Mouse (Mus musculus): ENCODE measurements at regions not wholly inside any gene's neighbourhood (a gene's known extent, or its start where the extent isn't known, plus 50 kb on each side); places are given as distances from the start of the nearest gene placed in this dataset.

DNA sequence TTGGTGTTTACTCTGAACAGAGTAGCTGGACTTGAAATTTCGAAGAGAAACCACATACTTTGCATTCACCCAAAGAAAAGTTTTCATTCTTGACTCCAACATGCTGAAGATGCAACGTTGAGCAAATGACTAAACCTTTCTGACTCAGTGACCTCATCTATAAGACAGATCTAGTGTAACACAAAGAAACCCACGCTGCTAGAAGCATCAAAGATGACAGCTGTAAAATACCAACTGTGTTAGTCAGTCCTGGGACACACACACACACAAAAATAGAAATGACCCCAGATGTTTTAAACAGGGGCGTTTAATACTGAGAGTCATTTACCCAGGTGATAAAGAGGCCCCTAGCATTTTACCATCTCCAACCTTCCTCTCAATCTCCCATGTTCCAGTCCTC, 307.7 kb downstream of the Dhx15 start:
- Histone ChIP-seq H3K27ac (ENCODE audit: low read length) (no peak overlapping the region), H3K9ac (ENCODE audit: low read length) (no peak overlapping the region), H3K4me3 (replicated peaks; ENCODE audit: low read length) (no peak overlapping the region), H3K36me3 (ENCODE audit: control insufficient read depth, insufficient read depth, low read length) (no peaks in the 10 kb centered on the region), H3K4me2 (ENCODE audit: low read depth, low read length) (no peak overlapping the region), H3K9me3 (replicated peaks; ENCODE audit: control insufficient read depth, low read length) (no peaks in the 10 kb centered on the region), H3K4me1 (ENCODE audit: control insufficient read depth, insufficient read depth, low read length) (no peaks in the 10 kb centered on the region), H3K27me3 (ENCODE audit: control insufficient read depth, insufficient read depth, low read length) (no peaks in the 10 kb centered on the region)
- ATAC-seq (ENCODE audit: insufficient read depth, low FRiP score), result no peak
- WGBS, result 61% methylated on average over 4 of the region's 4 CpGs

DNA sequence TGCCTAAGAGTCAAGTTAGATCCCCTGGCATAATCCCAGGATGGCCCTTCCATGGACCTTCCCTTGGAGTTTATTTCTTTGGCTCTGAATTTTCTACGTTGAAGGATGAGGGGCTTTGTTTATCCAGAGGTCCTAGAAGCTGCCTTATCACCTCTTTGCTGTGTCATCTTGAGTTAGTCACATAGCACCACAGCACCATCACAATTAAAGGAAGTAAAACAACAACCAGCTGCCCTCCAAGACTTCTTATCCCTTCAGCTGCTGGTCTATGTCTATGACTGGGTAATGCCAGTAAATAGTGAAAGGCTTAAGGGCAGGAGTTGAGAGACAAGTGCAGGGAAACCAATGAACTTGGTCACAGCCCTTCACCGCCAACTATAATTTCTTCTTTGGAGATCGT, 308.1 kb downstream of the Dhx15 start:
- no peaks in the 10 kb centered on the region for H3K36me3 ChIP-seq (ENCODE audit: control insufficient read depth, insufficient read depth, low read length)
- no peaks in the 10 kb centered on the region for H3K9me3 ChIP-seq (replicated peaks; ENCODE audit: control insufficient read depth, low read length)
- no peak for ATAC-seq (ENCODE audit: insufficient read depth, low FRiP score)
- no peak overlapping the region for H3K9ac ChIP-seq (ENCODE audit: low read length)
- no peak overlapping the region for H3K4me2 ChIP-seq (ENCODE audit: low read depth, low read length)
- no peak overlapping the region for H3K27ac ChIP-seq (ENCODE audit: low read length)
- no peak overlapping the region for H3K4me3 ChIP-seq (replicated peaks; ENCODE audit: low read length)
- H3K4me1 ChIP-seq (ENCODE audit: control insufficient read depth, insufficient read depth, low read length), result no peaks in the 10 kb centered on the region
- H3K27me3 ChIP-seq (ENCODE audit: control insufficient read depth, insufficient read depth, low read length), result no peaks in the 10 kb centered on the region
- 67% methylated on average over 3 of the region's 3 CpGs for WGBS

DNA sequence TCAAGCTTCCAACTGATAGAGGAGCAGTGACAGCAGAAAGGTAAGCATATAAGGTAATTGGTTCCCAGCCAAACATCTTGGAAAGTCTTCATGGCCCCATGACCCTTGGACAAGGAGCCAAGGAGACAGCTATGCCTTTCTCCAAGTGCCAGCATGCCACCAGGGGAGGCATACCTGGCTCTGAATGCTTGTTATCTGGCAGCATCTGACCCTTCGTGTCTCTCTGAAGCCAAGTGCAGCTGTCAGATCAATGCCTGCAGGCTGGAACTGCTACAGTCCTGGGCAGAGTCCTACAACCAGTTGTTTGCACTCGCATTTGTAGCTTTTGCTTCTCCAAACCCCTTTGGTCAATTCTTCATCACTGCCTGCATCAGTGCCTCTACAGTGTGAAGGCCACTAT, 309.3 kb upstream of the Ppargc1a start:
- no peak for ATAC-seq (ENCODE audit: insufficient read depth, low FRiP score)
- 83% methylated on average over 2 of the region's 2 CpGs for WGBS
- no peaks in the 10 kb centered on the region for H3K36me3 ChIP-seq (ENCODE audit: control insufficient read depth, insufficient read depth, low read length)
- H3K9ac ChIP-seq (ENCODE audit: low read length), result no peak overlapping the region
- no peaks in the 10 kb centered on the region; the same call in 1 of the 2 replicates for H3K4me1 ChIP-seq (ENCODE audit: control insufficient read depth, insufficient read depth, low read length)
- no peaks in the 10 kb centered on the region for H3K27me3 ChIP-seq (ENCODE audit: control insufficient read depth, insufficient read depth, low read length)
- no peak overlapping the region for H3K27ac ChIP-seq (ENCODE audit: low read length)
- H3K4me2 ChIP-seq (ENCODE audit: low read depth, low read length), result no peak overlapping the region
- no peaks in the 10 kb centered on the region for H3K9me3 ChIP-seq (replicated peaks; ENCODE audit: control insufficient read depth, low read length)
- no peak overlapping the region for H3K4me3 ChIP-seq (replicated peaks; ENCODE audit: low read length)

DNA sequence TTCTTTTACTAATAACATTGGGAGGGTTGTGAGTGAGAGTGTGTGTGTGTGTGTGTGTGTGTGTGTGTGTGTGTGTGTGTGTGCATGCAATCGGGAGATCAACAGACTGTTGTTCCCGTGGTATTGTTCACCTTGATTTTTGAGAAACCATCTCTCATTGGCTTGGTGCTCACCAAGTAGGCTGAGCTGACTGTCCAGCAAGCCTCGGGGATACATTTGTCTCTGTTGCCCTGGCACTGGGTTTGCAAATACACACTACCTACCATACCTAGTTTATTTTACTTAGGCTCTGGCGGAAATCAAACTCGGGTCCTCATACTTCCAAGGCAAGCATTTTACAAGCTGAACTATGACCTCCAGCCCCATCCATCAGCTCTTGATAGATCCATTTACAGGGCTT, 306.0 kb upstream of the Ppargc1a start:
- no peak for ATAC-seq (ENCODE audit: insufficient read depth, low FRiP score)

DNA sequence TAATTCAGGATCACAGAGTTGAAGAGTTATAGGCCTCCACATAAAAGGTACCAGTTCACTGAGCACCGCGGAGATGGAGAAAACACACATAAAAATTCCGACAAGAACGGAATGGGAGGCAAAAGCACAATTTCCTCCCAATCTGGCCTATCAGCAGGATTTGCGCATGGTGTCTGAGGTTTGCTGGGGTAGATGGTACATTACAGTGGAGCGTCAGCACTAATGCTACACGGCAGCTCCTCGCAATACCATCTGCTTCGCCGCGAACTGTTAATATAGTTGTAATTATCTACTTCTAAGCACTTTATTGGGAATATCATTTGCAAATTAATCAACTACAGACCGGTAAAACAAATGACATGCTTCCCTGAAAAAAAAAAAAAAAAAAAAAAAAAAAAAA, 304.2 kb upstream of the Ppargc1a start:
- 95% methylated on average over 12 of the region's 12 CpGs for WGBS
- Histone ChIP-seq H3K4me1 (ENCODE audit: control insufficient read depth, insufficient read depth, low read length) (peaks cover 4% of the 10 kb centered on the region; the same call in 1 of the 2 replicates), H3K27ac (ENCODE audit: low read length) (no peak overlapping the region), H3K36me3 (ENCODE audit: control insufficient read depth, insufficient read depth, low read length) (no peaks in the 10 kb centered on the region), H3K9ac (ENCODE audit: low read length) (no peak overlapping the region), H3K4me2 (ENCODE audit: low read depth, low read length) (no peak overlapping the region), H3K4me3 (replicated peaks; ENCODE audit: low read length) (no peak overlapping the region), H3K9me3 (replicated peaks; ENCODE audit: control insufficient read depth, low read length) (no peaks in the 10 kb centered on the region), H3K27me3 (ENCODE audit: control insufficient read depth, insufficient read depth, low read length) (no peaks in the 10 kb centered on the region)
- ATAC-seq (ENCODE audit: insufficient read depth, low FRiP score), result no peak

More for the DNA sequence above, 306.0 kb upstream of the Ppargc1a start:
- Histone ChIP-seq H3K4me3 (replicated peaks; ENCODE audit: low read length) (no peak overlapping the region), H3K9ac (ENCODE audit: low read length) (no peak overlapping the region), H3K27me3 (ENCODE audit: control insufficient read depth, insufficient read depth, low read length) (no peaks in the 10 kb centered on the region), H3K4me1 (ENCODE audit: control insufficient read depth, insufficient read depth, low read length) (no peaks in the 10 kb centered on the region; the same call in 1 of the 2 replicates), H3K4me2 (ENCODE audit: low read depth, low read length) (no peak overlapping the region), H3K9me3 (replicated peaks; ENCODE audit: control insufficient read depth, low read length) (no peaks in the 10 kb centered on the region), H3K36me3 (ENCODE audit: control insufficient read depth, insufficient read depth, low read length) (no peaks in the 10 kb centered on the region), H3K27ac (ENCODE audit: low read length) (no peak overlapping the region)
- WGBS, result 62% methylated on average over 5 of the region's 5 CpGs

DNA sequence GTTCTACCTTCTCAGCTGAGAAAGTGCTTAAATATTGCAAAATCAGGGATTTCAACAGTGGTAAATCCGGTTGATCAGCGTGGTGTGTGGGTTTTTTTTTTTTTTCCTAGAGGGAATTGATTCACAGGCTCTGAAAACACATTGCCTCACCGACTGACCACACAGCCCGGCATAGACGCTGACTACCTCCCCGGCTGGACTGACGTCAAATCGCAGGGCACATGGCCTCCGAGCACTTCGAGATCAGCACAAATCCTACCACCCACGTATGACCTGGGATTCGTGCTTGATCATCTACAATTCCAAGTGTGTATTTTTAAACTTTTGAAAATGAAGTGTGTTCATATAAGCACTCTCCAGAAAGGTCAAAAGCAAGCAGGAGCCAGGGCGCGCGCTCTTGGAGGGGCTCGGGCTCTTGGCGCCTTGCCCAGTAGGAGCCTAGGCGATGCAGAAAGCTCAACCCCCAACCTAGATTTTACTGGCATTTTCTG, 300.7 kb upstream of the Ppargc1a start:
- no peak overlapping the region for H3K27ac ChIP-seq (ENCODE audit: low read length)
- peak overlapping the region; percentile 38 for H3K4me2 ChIP-seq (ENCODE audit: low read depth, low read length)
- H3K36me3 ChIP-seq (ENCODE audit: control insufficient read depth, insufficient read depth, low read length), result no peaks in the 10 kb centered on the region
- 0 out of 2 replicates have a peak, but pooled peaks cover 4% of the 10 kb centered on the region for H3K4me1 ChIP-seq (ENCODE audit: control insufficient read depth, insufficient read depth, low read length)
- no peak for ATAC-seq (ENCODE audit: insufficient read depth, low FRiP score)
- H3K9ac ChIP-seq (ENCODE audit: low read length), result no peak overlapping the region
- H3K4me3 ChIP-seq (replicated peaks; ENCODE audit: low read length), result 0 out of 2 replicates have a peak overlapping the region, but pooled peaks have one; percentile 9
- H3K9me3 ChIP-seq (replicated peaks; ENCODE audit: control insufficient read depth, low read length), result no peaks in the 10 kb centered on the region
- 51% methylated on average over 18 of the region's 18 CpGs for WGBS
- no peaks in the 10 kb centered on the region for H3K27me3 ChIP-seq (ENCODE audit: control insufficient read depth, insufficient read depth, low read length)

DNA sequence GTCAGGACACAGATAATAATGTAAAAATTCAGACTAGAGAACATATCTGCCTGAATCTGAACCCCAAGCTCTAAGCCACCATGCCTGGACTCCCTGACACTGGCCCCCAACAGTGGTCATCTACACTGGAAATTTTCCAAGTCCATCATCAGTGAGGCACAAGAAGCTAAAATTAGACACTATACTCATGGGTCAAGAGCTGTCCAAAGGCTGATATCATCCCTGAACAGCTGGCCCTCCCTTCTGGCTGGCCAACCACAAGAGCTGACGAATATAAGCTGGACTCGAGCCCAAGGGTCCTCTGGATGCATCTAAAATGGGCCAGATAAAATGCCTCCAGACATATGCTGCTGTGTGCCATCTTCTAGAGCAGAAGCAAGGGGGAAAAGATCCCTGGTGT, 298.5 kb upstream of the Ppargc1a start:
- Histone ChIP-seq H3K36me3 (ENCODE audit: control insufficient read depth, insufficient read depth, low read length) (no peaks in the 10 kb centered on the region), H3K9me3 (replicated peaks; ENCODE audit: control insufficient read depth, low read length) (no peaks in the 10 kb centered on the region), H3K27ac (ENCODE audit: low read length) (no peak overlapping the region), H3K4me3 (replicated peaks; ENCODE audit: low read length) (no peak overlapping the region), H3K27me3 (ENCODE audit: control insufficient read depth, insufficient read depth, low read length) (no peaks in the 10 kb centered on the region), H3K4me2 (ENCODE audit: low read depth, low read length) (no peak overlapping the region), H3K9ac (ENCODE audit: low read length) (no peak overlapping the region), H3K4me1 (ENCODE audit: control insufficient read depth, insufficient read depth, low read length) (0 out of 2 replicates have a peak, but pooled peaks cover 4% of the 10 kb centered on the region)
- 53% methylated on average over 2 of the region's 2 CpGs for WGBS
- no peak for ATAC-seq (ENCODE audit: insufficient read depth, low FRiP score)

DNA sequence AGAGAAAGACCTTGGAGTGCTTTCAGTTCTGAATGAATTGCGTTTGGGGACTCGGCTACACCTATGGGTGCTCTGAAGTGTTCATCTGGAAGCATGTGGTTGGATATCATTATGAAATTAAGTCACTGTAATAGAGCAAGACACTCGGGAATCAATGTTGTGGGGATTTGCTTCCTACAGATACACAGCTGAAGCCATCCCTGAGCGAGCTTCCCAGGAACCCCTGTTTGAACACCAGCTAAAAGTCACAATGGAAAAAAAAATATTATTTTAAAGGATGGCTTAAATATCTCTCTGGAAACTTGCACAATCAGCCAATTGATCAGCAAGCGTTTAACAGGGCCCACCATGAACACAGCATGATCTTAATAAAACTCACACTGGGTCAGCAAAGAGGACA, 293.0 kb upstream of the Ppargc1a start:
- H3K4me3 ChIP-seq (replicated peaks; ENCODE audit: low read length), result no peak overlapping the region
- H3K4me2 ChIP-seq (ENCODE audit: low read depth, low read length), result no peak overlapping the region
- no peak overlapping the region for H3K9ac ChIP-seq (ENCODE audit: low read length)
- H3K9me3 ChIP-seq (replicated peaks; ENCODE audit: control insufficient read depth, low read length), result no peaks in the 10 kb centered on the region
- H3K27ac ChIP-seq (ENCODE audit: low read length), result no peak overlapping the region
- no peaks in the 10 kb centered on the region for H3K36me3 ChIP-seq (ENCODE audit: control insufficient read depth, insufficient read depth, low read length)
- no peaks in the 10 kb centered on the region for H3K4me1 ChIP-seq (ENCODE audit: control insufficient read depth, insufficient read depth, low read length)
- WGBS, result 81% methylated on average over 5 of the region's 5 CpGs
- H3K27me3 ChIP-seq (ENCODE audit: control insufficient read depth, insufficient read depth, low read length), result no peaks in the 10 kb centered on the region
- no peak for ATAC-seq (ENCODE audit: insufficient read depth, low FRiP score)

DNA sequence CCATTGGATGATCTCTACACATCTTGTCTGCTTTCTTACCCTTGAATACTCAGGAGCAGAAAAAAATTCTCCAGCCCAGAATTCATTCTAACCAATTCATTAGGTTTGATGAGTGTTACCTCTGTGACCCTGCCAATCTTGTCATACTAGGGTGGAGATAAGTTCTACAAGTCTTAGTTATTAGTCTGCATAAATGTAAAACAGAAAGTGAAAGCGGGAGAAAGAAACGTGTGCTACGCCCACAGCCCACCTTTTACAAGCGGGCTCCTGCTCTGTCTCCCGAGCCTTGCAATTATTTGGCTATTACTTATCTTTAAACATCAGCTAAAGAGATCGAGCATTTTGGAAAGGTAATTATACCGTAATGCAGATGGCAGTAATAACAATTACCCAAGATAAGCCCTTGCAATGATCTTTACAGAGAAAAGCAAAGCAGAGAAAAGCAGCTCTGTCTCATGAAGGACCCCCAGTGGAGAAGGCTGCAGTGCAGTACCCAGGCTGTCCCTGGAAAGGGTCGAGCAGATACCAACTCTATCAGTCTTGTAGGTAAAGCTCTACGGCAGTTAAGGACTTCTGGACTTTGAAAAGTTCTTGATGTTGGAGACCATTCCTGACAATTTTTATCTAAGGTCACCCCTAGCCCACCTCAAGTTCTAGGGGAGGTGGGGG, 286.1 kb upstream of the Ppargc1a start:
- no peak for ATAC-seq (ENCODE audit: insufficient read depth, low FRiP score)
- no peaks in the 10 kb centered on the region for H3K36me3 ChIP-seq (ENCODE audit: control insufficient read depth, insufficient read depth, low read length)
- no peaks in the 10 kb centered on the region for H3K9me3 ChIP-seq (replicated peaks; ENCODE audit: control insufficient read depth, low read length)
- H3K9ac ChIP-seq (ENCODE audit: low read length), result no peak overlapping the region
- no peaks in the 10 kb centered on the region for H3K4me1 ChIP-seq (ENCODE audit: control insufficient read depth, insufficient read depth, low read length)
- H3K4me2 ChIP-seq (ENCODE audit: low read depth, low read length), result peak overlapping the region; percentile 35; the same call in 1 of the 2 replicates
- WGBS, result 54% methylated on average over 9 of the region's 9 CpGs
- no peaks in the 10 kb centered on the region for H3K27me3 ChIP-seq (ENCODE audit: control insufficient read depth, insufficient read depth, low read length)
- no peak overlapping the region for H3K27ac ChIP-seq (ENCODE audit: low read length)
- H3K4me3 ChIP-seq (replicated peaks; ENCODE audit: low read length), result peak overlapping the region; percentile 28

Data from stomach, embryonic 16.5 days (tissue).